Mouse (Mus musculus) cerebellum, postnatal 14 days (tissue): ENCODE measurements at regions not wholly inside any gene's neighbourhood (a gene's known extent, or its start where the extent isn't known, plus 50 kb on each side); places are given as distances from the start of the nearest gene placed in this dataset.

ENCODE experiments used
- DNase-seq, 2 experiments: peaks; one replicate each; pipeline ENCODE4 v3.0.0; 2021; ENCODE audit warnings: mixed read lengths in 2 of 2

DNA sequence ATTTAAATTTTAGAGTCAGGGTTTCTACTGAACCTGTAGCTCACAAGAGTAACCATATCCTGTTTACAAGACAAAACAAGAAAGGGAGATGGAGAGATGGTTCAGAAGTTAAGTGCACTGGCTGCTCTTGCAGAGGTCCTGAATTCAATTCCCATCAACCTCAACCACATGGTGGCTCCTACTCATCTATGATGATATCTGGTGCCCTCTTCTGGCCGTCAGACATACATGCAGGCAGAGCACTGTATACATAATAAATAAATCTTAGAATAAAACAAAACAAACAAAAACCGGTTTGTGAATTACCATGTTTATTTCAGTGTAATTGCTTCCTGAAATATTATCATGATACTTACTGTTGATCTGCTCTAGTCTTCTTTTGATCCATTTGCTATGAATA is 845.4 kb downstream of the Pcdh18 start:
- DNase-seq = no peak

DNA sequence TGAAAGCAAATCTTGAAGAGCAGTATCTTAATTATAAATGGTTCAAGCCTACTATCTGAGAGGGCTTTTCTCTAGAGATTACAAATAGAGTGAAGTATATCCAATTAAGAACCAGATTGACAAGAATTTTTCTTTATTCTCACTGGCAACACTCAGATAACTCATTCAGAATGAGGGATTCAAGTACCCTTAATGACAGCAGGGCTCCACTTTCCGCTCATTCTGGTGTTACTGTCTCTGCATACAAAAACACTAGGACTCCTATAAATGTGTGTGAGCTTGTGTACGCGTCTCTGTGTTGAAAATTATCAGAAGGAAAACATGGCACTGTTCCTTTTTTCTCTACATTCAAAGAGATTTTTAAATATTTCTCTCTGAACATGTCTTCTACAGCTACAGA is 866.7 kb downstream of the Pcdh18 start:
- DNase-seq = no peak

DNA sequence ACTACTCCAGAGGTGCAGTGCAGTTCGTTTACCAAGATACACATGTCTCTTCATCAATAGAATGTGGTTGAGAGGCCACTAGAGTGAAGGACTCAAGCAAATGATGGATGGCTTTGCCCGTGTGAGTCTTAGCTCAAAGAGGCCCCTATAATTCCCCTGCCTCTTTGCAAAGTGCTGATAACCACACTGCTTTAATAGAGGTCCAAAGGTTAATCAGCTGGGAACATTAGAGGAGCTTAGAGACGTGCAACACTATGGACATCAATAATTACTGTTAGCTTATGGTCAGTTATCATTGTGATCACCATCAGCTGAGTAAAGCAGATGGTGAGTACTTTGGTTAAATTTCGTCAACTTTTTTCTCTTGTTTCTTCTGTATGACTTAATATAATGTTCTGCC is 869.2 kb downstream of the Pcdh18 start:
- DNase-seq = no peak

DNA sequence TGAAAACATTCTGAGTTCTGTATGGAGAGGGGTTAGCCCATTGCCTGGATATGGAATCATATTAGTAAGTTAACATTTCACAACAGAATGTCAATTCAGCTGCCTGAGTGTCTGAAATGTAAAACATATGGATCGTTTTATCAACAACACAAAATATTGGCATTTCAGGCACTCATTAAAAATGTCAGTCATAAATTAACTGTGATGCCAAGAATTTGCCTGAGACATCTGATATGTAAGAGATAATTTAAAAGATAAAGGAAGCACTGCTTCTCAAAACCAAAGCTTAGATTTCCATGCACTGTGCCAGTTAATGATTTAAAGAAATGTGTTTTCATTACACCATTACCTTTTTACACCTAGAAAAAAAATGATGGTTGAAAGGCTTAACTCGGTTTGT is 887.6 kb downstream of the Pcdh18 start:
- DNase-seq = no peak

DNA sequence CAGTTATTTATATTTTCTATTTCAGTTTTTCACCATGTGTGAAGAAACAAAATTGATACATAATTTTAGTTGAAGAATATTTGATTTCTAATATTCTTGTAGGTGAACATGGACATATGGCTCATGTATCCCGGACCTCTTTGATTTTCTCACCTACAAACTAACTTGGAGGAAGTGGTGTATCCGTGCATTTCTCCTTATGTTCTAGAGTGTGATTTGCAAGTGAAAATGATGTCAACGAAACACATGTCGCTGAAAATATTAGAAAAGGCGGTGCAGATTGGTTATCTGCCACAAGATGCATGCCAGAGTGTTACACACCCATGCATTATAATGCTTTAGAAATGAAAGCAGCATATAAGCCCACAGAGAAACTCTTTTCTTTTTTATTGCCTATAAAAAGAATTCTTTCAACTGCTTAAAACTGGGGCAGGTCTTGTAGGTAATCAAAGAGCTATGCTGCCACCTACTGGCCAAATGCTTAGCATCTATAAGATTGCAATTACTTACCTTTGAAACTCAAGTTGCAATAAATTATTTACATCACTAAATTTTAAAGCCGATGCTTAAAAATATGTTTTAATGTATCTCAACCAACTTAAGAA is 911.0 kb downstream of the Pcdh18 start:
- peak; percentile 84 to 90 for DNase-seq

DNA sequence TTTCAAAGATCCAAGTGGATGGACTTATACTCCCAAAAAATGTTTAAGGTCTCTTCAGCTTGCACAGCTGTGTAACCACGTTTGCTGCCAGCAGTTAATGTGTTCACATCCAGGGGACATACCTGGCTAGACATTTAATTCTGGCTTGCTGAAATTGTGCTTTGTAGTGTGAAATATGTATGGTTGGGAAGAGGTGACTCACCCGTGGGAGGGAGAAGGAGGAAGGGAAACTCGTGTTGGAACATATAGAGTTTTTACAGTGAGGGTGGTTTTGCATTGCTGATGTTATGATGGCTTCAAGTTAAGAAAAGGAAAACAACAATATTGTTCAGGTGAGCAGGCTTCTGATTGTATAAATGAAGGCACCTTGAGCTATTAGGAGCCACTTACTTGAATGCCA is 916.4 kb downstream of the Pcdh18 start:
- no peak for DNase-seq

DNA sequence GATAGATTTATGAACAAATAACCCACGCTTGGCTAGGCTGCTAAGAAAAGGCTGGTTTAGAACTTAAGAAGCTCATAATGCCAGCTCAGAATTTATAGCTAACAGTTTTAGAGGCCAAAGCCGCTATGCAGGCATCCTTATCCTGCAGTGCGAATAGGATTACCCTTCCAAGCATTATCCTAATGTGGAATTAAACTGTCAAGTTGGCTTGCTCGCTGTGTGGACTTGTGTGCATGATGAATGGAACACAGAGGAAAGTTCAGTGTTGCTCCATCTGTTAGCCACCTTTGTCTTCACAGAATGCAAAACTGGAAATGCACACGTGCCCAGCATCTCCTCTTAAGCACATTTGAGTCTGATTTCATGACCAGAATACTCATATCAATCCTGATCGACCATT is 933.8 kb downstream of the Pcdh18 start:
- no peak for DNase-seq

DNA sequence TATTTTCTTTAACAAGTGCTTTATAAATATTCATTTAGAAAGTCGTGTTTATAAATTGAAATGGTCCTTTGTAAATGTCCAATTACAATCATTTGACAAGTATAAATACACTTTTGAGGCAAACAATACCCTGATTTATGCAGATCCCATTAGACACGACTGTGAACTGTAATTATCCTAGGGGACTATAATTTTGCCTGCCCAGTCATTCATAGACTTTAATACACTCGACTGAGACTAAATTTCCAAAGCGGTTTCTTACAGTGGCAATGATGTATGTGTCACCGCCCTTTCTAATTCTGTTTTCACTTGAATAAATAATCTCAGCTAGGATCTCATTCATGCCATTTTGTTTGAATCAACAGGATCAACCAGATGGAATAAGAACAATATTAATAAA is 952.7 kb downstream of the Pcdh18 start:
- DNase-seq = no peak

DNA sequence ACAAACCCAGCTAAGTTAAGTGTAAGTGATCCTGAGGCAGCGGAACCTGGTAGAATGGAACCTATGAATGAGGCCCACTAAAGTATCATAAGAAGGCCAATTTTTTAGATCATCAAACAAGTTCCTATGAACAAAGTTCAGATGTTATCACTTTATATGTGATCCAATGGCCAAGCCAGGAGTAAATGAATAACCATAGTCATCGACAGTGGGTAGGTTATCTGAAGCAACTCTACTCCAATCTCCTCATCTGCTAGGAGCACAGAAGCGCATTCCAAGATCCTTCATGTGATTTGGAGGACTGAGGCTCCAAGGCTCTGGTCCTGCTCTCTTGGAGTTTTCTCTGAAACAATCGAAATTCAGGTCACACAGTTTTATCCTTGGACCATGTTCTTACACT is 985.4 kb downstream of the Pcdh18 start:
- DNase-seq = no peak
